Mouse (Mus musculus): ENCODE results near the gene Atxn7l1. TPM values are rescaled to one million over a fixed set of nuclear protein-coding genes. Genes with fewer than 3 reads are reported as not detected.

Gene Atxn7l1
- polyA plus RNA-seq, 1 experiment from 2014 or later: 18.7 TPM

- H3K4me1 ChIP-seq (ENCODE audit: control insufficient read depth, insufficient read depth, low read depth, low read length): peaks cover 4% of the 10 kb centered on the region
- H3K4me3 ChIP-seq (ENCODE audit: low read length): no peak overlapping the region
- H3K27me3 ChIP-seq (replicated peaks; ENCODE audit: control insufficient read depth, insufficient read depth, low read length): no peaks in the 10 kb centered on the region
- H3K9me3 ChIP-seq (ENCODE audit: control insufficient read depth, low read length): no peaks in the 10 kb centered on the region
- 98% methylated on average over 3 of the region's 3 CpGs for WGBS
- no peak for ATAC-seq
- no peak overlapping the region for H3K27ac ChIP-seq (ENCODE audit: low read depth, low read length)
- no peaks in the 10 kb centered on the region for H3K36me3 ChIP-seq (ENCODE audit: control insufficient read depth, insufficient read depth, low read length)
- H3K4me2 ChIP-seq (ENCODE audit: low read length): no peak overlapping the region
- H3K9ac ChIP-seq (ENCODE audit: low read depth, low read length): no peak overlapping the region
Observed at GRCm38 (mm10) chr12:33184137-33184536, 36.6 kb downstream of the Atxn7l1 start.

- Histone ChIP-seq H3K36me3 (ENCODE audit: control insufficient read depth, insufficient read depth, low read length) (no peaks in the 10 kb centered on the region), H3K27ac (ENCODE audit: low read depth, low read length) (no peak overlapping the region), H3K4me1 (ENCODE audit: control insufficient read depth, insufficient read depth, low read depth, low read length) (peaks cover 4% of the 10 kb centered on the region), H3K4me3 (ENCODE audit: low read length) (no peak overlapping the region), H3K9ac (ENCODE audit: low read depth, low read length) (no peak overlapping the region), H3K9me3 (ENCODE audit: control insufficient read depth, low read length) (no peaks in the 10 kb centered on the region), H3K27me3 (replicated peaks; ENCODE audit: control insufficient read depth, insufficient read depth, low read length) (no peaks in the 10 kb centered on the region), H3K4me2 (ENCODE audit: low read length) (no peak overlapping the region)
- 62% methylated on average over 6 of the region's 6 CpGs for WGBS
- ATAC-seq: no peak
Observed at GRCm38 (mm10) chr12:33185046-33185445, 37.6 kb downstream of the Atxn7l1 start.

- ATAC-seq: no peak
- H3K27me3 ChIP-seq (replicated peaks; ENCODE audit: control insufficient read depth, insufficient read depth, low read length): no peaks in the 10 kb centered on the region
Observed at GRCm38 (mm10) chr12:33186331-33186730, 38.8 kb downstream of the Atxn7l1 start.

GRCm38 (mm10) chr12:33190133-33190532 lies 42.6 kb downstream of the Atxn7l1 start:
- H3K27me3 ChIP-seq (replicated peaks; ENCODE audit: control insufficient read depth, insufficient read depth, low read length): no peaks in the 10 kb centered on the region
- no peak for ATAC-seq
- H3K9ac ChIP-seq (ENCODE audit: low read depth, low read length): no peak overlapping the region
- no peak overlapping the region for H3K4me3 ChIP-seq (ENCODE audit: low read length)
- H3K9me3 ChIP-seq (ENCODE audit: control insufficient read depth, low read length): no peaks in the 10 kb centered on the region
- H3K27ac ChIP-seq (ENCODE audit: low read depth, low read length): no peak overlapping the region
- WGBS: 89% methylated on average over 7 of the region's 7 CpGs
- H3K4me2 ChIP-seq (ENCODE audit: low read length): no peak overlapping the region
- no peaks in the 10 kb centered on the region for H3K36me3 ChIP-seq (ENCODE audit: control insufficient read depth, insufficient read depth, low read length)
- peaks cover under 1% of the 10 kb centered on the region for H3K4me1 ChIP-seq (ENCODE audit: control insufficient read depth, insufficient read depth, low read depth, low read length)

More at GRCm38 (mm10) chr12:33186331-33186730, 38.8 kb downstream of the Atxn7l1 start:
- Histone ChIP-seq H3K9me3 (ENCODE audit: control insufficient read depth, low read length) (no peaks in the 10 kb centered on the region), H3K4me2 (ENCODE audit: low read length) (no peak overlapping the region), H3K36me3 (ENCODE audit: control insufficient read depth, insufficient read depth, low read length) (no peaks in the 10 kb centered on the region), H3K4me1 (ENCODE audit: control insufficient read depth, insufficient read depth, low read depth, low read length) (peaks cover 4% of the 10 kb centered on the region), H3K9ac (ENCODE audit: low read depth, low read length) (no peak overlapping the region), H3K27ac (ENCODE audit: low read depth, low read length) (no peak overlapping the region), H3K4me3 (ENCODE audit: low read length) (no peak overlapping the region)
- WGBS: 87% methylated on average over 2 of the region's 2 CpGs

- Histone ChIP-seq H3K36me3 (ENCODE audit: control insufficient read depth, insufficient read depth, low read length) (no peaks in the 10 kb centered on the region), H3K4me1 (ENCODE audit: control insufficient read depth, insufficient read depth, low read depth, low read length) (peaks cover 2% of the 10 kb centered on the region), H3K4me2 (ENCODE audit: low read length) (no peak overlapping the region), H3K27me3 (replicated peaks; ENCODE audit: control insufficient read depth, insufficient read depth, low read length) (no peaks in the 10 kb centered on the region), H3K9ac (ENCODE audit: low read depth, low read length) (no peak overlapping the region), H3K27ac (ENCODE audit: low read depth, low read length) (0 out of 2 replicates have a peak overlapping the region, but pooled peaks have one; percentile 24), H3K9me3 (ENCODE audit: control insufficient read depth, low read length) (no peaks in the 10 kb centered on the region), H3K4me3 (ENCODE audit: low read length) (no peak overlapping the region)
- 61% methylated on average over 6 of the region's 6 CpGs for WGBS
- no peak for ATAC-seq
Observed at GRCm38 (mm10) chr12:33190633-33191032, 43.1 kb downstream of the Atxn7l1 start.

- Histone ChIP-seq H3K4me1 (ENCODE audit: control insufficient read depth, insufficient read depth, low read depth, low read length) (peaks cover 7% of the 10 kb centered on the region), H3K9ac (ENCODE audit: low read depth, low read length) (no peak overlapping the region), H3K9me3 (ENCODE audit: control insufficient read depth, low read length) (no peaks in the 10 kb centered on the region), H3K27me3 (replicated peaks; ENCODE audit: control insufficient read depth, insufficient read depth, low read length) (no peaks in the 10 kb centered on the region), H3K27ac (ENCODE audit: low read depth, low read length) (no peak overlapping the region), H3K36me3 (ENCODE audit: control insufficient read depth, insufficient read depth, low read length) (no peaks in the 10 kb centered on the region), H3K4me2 (ENCODE audit: low read length) (no peak overlapping the region), H3K4me3 (ENCODE audit: low read length) (no peak overlapping the region)
- peak; percentile 69 for ATAC-seq
- 35% methylated on average over 11 of the region's 11 CpGs for WGBS
Observed at GRCm38 (mm10) chr12:33193408-33193901, 46.0 kb downstream of the Atxn7l1 start.

GRCm38 (mm10) chr12:33195175-33195574 lies 47.7 kb downstream of the Atxn7l1 start:
- WGBS: 31% methylated on average over 8 of the region's 8 CpGs
- Histone ChIP-seq H3K27ac (ENCODE audit: low read depth, low read length) (no peak overlapping the region), H3K36me3 (ENCODE audit: control insufficient read depth, insufficient read depth, low read length) (no peaks in the 10 kb centered on the region), H3K27me3 (replicated peaks; ENCODE audit: control insufficient read depth, insufficient read depth, low read length) (no peaks in the 10 kb centered on the region), H3K4me3 (ENCODE audit: low read length) (no peak overlapping the region), H3K4me2 (ENCODE audit: low read length) (no peak overlapping the region), H3K4me1 (ENCODE audit: control insufficient read depth, insufficient read depth, low read depth, low read length) (peaks cover 7% of the 10 kb centered on the region), H3K9me3 (ENCODE audit: control insufficient read depth, low read length) (no peaks in the 10 kb centered on the region), H3K9ac (ENCODE audit: low read depth, low read length) (0 out of 2 replicates have a peak overlapping the region, but pooled peaks have one; percentile 20)
- no peak for ATAC-seq

- no peak overlapping the region for H3K27ac ChIP-seq (ENCODE audit: low read depth, low read length)
- no peak for ATAC-seq
- no peaks in the 10 kb centered on the region for H3K9me3 ChIP-seq (ENCODE audit: control insufficient read depth, low read length)
- no peaks in the 10 kb centered on the region for H3K36me3 ChIP-seq (ENCODE audit: control insufficient read depth, insufficient read depth, low read length)
- no peak overlapping the region for H3K9ac ChIP-seq (ENCODE audit: low read depth, low read length)
- no peak overlapping the region for H3K4me2 ChIP-seq (ENCODE audit: low read length)
- H3K4me1 ChIP-seq (ENCODE audit: control insufficient read depth, insufficient read depth, low read depth, low read length): peaks cover 7% of the 10 kb centered on the region
- no peak overlapping the region for H3K4me3 ChIP-seq (ENCODE audit: low read length)
- WGBS: 29% methylated on average over 6 of the region's 6 CpGs
- H3K27me3 ChIP-seq (replicated peaks; ENCODE audit: control insufficient read depth, insufficient read depth, low read length): no peaks in the 10 kb centered on the region
Observed at GRCm38 (mm10) chr12:33197287-33197686, 49.8 kb downstream of the Atxn7l1 start.

- Histone ChIP-seq H3K27ac (ENCODE audit: low read depth, low read length) (no peak overlapping the region), H3K4me2 (ENCODE audit: low read length) (no peak overlapping the region), H3K4me1 (ENCODE audit: control insufficient read depth, insufficient read depth, low read depth, low read length) (peaks cover 10% of the 10 kb centered on the region), H3K36me3 (ENCODE audit: control insufficient read depth, insufficient read depth, low read length) (no peaks in the 10 kb centered on the region), H3K4me3 (ENCODE audit: low read length) (no peak overlapping the region), H3K27me3 (replicated peaks; ENCODE audit: control insufficient read depth, insufficient read depth, low read length) (no peaks in the 10 kb centered on the region), H3K9me3 (ENCODE audit: control insufficient read depth, low read length) (no peaks in the 10 kb centered on the region), H3K9ac (ENCODE audit: low read depth, low read length) (no peak overlapping the region)
- WGBS: 53% methylated on average over 6 of the region's 6 CpGs
- no peak for ATAC-seq
Observed at GRCm38 (mm10) chr12:33197746-33198145, 50.3 kb downstream of the Atxn7l1 start.

GRCm38 (mm10) chr12:33201068-33201467 lies 53.6 kb downstream of the Atxn7l1 start:
- Histone ChIP-seq H3K9me3 (ENCODE audit: control insufficient read depth, low read length) (no peaks in the 10 kb centered on the region), H3K36me3 (ENCODE audit: control insufficient read depth, insufficient read depth, low read length) (no peaks in the 10 kb centered on the region), H3K4me3 (ENCODE audit: low read length) (no peak overlapping the region), H3K4me1 (ENCODE audit: control insufficient read depth, insufficient read depth, low read depth, low read length) (peaks cover 8% of the 10 kb centered on the region; the same call in 1 of the 2 replicates), H3K27ac (ENCODE audit: low read depth, low read length) (no peak overlapping the region), H3K4me2 (ENCODE audit: low read length) (no peak overlapping the region), H3K9ac (ENCODE audit: low read depth, low read length) (no peak overlapping the region), H3K27me3 (replicated peaks; ENCODE audit: control insufficient read depth, insufficient read depth, low read length) (no peaks in the 10 kb centered on the region)
- ATAC-seq: no peak
- 81% methylated on average over 6 of the region's 6 CpGs for WGBS

Data from hindbrain, embryonic 16.5 days (tissue).